Mouse (Mus musculus): ENCODE measurements around the gene Senp6.
A peak's percentile ranks its signal among the peaks of the same experiment; 100 is the strongest.
"Not testable (repeated sequence)": the region's sequence is repeated elsewhere in the genome, so short reads cannot be mapped to it uniquely, and the experiment has no call there.

Senp6 gene

DNA sequence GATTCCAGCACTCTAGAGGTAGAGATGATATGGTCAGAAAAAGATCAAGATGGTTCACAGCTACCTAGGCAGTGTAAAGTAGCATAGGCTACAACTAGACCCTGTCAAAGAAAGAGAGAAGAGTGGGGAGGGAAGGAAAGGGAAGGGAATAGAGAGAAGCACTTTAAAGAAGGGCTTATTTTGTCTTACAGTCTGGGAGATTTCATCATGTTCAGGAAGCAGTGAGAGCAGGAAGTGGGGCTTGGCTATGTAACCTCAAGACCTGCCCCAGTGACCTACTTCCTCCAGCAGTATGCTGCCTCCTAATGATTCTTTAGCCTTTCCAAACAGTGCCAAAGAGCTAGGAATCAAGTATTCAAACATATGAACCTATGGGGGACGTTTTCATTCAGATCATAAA, 14.2 kb downstream of the Senp6 start:
- DNase-seq (ENCODE audit: low spot score): no peak

DNA sequence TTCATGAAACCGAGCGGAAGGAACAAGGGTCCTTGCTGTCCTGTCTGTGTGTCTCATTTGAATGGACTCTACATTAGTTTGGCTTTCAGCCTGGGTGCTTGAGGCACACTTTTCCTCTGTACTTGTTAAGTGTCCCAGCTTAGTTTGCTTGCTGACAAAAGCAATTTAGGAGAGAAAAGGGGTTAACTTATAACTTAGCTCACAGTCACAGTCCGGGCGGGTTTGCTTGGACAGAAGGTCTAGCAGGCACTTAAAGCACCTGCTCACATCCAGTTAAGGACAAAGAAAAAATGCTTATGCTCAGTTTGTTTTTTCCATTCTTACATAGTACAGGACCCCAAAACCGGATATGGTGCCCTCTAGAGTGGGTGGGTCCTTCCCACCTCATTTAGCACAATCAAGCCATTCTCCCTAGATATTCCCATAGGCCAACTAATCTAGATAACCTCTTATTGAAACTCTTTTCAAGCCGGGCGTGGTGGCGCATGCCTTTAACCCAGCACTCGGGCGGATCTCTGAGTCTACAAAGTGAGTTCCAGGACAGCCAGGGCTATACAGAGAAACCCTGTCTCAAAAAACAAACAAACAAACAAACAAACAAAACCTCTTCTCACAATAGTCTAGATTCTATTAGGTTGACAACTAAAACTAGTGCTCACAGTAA, 17.9 kb downstream of the Senp6 start:
- DNase-seq (ENCODE audit: low spot score): no peak

- no peak for DNase-seq (ENCODE audit: low spot score)
Observed at GRCm38 (mm10) chr9:80085665-80086064, 19.0 kb downstream of the Senp6 start.

GRCm38 (mm10) chr9:80086272-80086966, 19.7 kb downstream of the Senp6 start:
- DNase-seq (ENCODE audit: low spot score): not testable (repeated sequence)

DNA sequence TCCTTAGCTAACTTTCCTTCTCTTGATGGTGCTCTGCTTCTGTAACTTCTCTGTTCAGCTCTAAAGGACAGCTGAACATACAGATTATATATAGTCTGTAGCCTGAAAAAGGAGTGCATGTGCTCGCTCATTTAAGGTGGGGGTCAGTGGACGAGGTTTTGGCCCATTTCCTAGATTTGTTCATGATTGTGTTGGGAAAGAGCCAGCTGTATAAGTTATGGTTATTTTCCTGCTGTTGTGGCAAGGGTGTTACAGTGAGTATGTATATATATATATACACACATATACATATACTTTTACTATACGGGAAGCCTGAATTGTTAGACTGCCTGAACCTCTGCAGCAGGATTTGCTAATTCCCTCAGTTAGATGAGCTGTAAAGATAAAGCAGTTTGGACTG, 22.7 kb downstream of the Senp6 start:
- DNase-seq (ENCODE audit: low spot score): no peak

DNA sequence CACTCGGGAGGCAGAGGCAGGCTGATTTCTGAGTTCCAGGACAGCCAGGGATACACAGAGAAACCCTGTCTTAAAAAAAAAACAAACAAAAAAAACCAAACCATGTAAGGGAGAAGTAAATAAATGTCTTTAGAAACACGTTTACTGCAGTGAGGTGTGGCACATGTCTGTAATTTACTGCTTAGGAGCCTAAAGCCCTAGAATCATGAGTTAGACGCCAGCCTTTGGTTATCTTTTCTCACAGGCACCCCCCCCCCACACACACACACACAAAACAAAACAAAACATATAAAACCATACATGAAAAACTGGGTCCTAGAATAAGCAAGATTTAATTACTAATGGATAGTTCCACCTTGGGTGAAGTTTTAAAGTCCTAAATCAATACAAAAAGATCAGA, 29.6 kb downstream of the Senp6 start:
- no peak for DNase-seq (ENCODE audit: low spot score)

DNA sequence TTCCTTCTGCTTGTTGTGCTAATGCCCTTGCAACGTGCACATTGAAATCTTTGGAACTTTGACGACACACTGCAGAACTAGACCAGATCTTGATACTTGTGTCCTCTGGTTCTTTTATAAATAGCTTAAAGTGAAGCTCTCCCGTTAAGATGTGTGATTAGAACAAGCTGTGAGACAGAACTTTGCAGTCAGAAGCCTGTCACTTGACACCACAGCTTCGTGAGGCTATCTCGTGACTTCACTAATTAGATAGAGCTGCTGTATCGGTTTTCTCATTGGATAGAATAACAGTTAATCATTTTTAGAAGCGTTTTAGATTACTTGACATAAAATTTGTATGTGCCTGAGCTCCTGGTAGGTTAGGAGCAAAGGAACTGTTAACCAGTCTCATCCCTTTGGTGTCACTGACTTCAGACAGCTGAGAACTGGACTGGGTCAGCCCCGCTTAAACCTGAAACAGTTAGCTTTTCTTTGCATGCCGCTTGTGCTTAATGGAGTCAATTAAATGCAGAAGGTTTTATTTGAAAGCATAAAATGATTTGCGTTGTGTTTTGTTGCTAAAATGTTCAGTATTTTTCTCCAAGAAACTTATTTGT, 79.4 kb downstream of the Senp6 start:
- DNase-seq (ENCODE audit: low spot score): no peak

GRCm38 (mm10) chr9:80149594-80149993, 82.9 kb downstream of the Senp6 start:
- no peak for DNase-seq (ENCODE audit: low spot score)

DNA sequence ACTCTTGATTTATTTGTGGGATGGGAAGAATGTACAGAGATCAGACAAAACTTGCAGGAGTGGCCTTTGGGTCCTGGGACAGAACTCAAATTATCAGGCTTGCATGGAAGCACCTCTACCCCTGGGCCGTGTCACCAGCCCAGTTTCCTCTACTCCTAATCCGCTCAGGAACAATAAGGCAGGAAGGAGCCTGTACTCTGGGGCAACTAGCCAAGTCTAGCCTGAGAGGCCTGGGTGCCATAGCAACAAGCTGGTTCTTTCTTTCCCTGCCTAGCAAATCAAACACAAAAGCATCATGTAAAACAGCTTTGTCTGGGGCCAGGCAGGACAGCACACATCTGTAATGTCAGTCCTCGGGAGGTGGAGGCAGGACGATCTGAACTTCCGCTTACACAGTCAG, 88.6 kb downstream of the Senp6 start:
- DNase-seq (ENCODE audit: low spot score): no peak

GRCm38 (mm10) chr9:80156780-80157179, 90.1 kb downstream of the Senp6 start:
- DNase-seq (ENCODE audit: low spot score): no peak

DNA sequence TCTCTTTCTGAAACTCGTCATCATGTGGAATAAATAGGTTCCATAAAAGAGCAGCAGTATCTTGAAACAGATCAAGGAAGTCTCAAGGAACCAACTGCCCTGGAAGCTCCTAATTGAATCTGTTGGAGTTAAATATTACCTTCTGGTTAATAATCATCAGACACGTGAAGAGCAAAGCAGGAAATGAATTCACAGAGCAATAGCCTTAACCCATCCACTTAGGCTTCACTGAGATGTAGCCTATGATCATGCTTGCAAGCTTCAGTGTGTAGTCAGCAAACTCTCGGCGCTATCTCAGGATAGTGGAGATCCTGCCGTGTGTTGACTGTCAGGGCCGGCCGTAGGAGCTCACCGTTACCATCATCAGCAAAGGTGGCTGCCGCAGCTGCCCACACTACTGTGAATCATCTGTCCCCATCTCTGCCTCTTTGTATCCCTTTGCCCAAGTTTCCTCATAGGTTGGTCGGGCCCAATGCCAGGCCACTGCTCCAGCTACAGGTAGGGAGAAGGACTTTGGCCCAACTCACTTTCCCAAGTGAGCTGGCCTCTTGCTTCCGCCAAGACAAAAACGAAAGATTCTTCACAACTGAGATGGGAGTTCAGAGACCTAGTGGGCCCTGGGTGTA, 91.2 kb downstream of the Senp6 start:
- no peak for DNase-seq (ENCODE audit: low spot score)

DNA sequence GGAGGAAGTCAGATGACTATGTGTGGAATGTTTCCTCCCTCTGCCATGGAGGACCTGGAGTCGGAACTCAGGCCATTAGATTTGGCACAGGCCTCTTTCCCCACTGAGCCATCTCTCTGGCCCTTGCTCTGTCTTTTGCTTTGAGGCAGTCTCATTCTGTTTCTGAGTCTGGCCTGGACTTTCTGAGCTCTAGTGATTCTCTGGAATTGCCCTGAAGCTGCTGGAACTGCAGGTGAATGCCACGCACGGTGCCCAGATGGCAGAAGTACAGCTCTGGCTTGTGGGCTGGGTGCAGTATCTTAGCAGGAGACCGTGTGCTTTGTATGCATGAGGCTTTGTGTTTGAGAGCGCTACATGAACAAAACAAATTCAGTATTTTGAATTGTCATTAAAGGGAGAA, 92.2 kb downstream of the Senp6 start:
- no peak for DNase-seq (ENCODE audit: low spot score)

DNA sequence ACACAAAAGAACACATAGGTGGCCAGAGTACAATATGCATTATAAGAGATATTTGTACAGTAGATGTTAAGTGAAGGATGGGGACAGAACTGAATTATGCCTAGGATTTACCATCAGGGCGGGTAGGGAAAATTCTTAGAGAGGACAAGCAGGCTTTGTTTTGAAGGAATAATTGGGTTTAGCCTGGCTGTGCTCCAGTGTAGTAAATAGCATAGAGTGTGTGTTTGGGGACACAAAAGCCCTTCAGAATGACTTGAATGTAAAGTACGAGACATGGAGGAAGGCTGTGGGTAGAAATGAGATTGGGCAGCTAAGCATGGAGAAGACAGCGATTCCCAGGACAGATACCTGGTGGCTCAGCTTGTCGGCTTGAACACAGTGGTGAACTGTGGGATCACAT, 94.7 kb downstream of the Senp6 start:
- no peak for DNase-seq (ENCODE audit: low spot score)

GRCm38 (mm10) chr9:80163126-80163723, 96.5 kb downstream of the Senp6 start:
- DNase-seq (ENCODE audit: low spot score): no peak

DNA sequence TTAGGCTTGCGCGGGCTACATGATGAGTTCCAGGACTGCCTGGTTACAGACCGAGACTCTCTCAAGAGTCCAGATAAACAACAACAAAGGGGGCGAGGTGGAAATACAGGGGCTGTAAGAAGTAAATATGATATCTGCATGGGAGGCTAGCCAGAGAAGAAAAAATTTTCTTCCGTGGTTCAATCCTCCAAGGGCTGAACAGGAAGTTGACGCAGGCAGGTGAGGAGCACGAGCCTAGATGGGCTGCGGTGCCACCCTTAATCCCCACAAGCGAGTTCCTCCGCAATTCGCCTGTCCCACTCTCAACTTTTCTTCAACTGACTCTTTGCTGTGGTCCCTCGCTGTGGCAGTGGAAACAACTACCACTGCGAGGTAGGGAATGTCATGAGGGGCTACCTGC, 97.5 kb downstream of the Senp6 start:
- no peak for DNase-seq (ENCODE audit: low spot score)

- peak; percentile 94 for DNase-seq (ENCODE audit: low spot score)
Observed at GRCm38 (mm10) chr9:80164611-80165474, 98.1 kb downstream of the Senp6 start, which contains the start of gene Myo6. Gene Myo6, plus strand, starts transcription at chr9:80165031.

DNA sequence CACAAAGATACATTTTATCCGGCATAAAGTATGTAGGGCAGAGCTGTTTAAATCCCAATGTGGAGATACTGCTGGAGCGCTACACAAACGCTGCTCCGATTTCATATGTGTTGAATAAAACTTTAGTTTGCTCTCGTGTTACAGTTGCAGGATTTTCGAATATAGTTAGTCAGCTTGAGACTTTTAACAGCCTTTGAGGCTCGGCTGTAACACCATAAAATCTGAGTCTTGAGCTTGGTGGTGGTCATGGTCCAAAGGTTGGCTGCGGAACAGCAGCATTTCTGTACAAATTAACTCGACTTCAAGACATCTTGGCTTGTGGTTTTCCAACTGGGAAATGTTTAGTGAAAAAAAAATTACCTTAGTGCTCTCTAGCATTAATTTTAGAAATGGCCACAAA, 99.0 kb downstream of the Senp6 start:
- no peak for DNase-seq (ENCODE audit: low spot score)

DNA sequence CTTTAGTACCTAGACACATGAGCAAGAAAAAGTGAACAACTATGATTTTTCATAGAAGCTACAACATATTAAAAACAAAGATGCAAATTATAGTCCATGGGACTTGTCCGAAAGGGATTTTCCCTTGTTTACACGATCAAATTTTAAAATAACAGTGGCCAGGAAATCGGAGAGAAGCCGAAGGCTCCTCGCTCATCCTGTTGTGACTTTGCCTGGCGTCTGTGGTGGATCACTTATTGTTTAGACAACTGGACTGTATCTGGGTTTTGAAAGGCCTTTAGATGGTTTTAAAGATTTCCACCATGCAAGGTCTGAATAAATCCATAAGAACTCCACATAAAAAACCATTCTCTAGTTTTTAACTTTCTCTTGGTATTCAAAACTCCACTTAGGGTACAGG, 99.7 kb downstream of the Senp6 start:
- DNase-seq (ENCODE audit: low spot score): no peak

GRCm38 (mm10) chr9:80167089-80167488, 100.4 kb downstream of the Senp6 start:
- DNase-seq (ENCODE audit: low spot score): no peak

DNA sequence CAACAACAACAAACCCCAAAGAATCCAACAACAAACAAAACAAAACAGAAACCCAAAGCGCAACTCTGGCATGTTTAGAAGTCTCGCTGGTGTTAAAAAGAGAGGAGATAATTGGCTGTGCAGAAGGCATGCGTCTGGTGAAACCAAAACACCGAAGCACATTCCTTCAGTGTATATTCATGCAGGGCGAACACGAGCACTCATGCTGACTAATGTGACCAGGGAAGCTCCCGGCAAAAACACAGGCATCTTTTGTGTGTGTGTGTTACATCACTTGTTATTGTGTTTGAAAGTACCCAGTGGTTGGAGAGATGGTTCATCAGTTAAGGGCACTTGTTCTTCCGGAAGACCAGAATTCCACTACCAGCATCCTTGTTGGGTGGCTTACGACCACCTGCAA, 102.8 kb downstream of the Senp6 start:
- DNase-seq (ENCODE audit: low spot score): no peak

DNA sequence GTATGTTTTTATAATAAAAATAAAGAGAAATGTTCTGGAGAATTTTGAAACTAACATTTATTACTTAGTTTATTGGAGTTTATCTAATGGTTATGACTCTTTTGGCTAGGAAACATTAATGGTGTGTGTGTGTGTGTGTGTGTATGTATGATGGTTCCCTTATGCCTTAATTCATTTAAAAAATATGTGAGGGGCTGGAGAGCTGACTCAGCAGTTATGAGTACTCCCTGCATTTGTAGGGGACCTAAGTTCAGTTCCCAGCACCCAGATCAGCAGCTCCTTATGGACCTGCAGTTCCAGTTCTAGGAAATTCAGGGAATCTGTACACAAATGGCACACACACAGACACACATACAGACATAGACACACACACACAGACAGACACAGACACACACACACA, 104.5 kb downstream of the Senp6 start:
- no peak for DNase-seq (ENCODE audit: low spot score)
